Mouse (Mus musculus): ENCODE measurements at regions not wholly inside any gene's neighbourhood (a gene's known extent, or its start where the extent isn't known, plus 50 kb on each side); places are given as distances from the start of the nearest gene placed in this dataset.

GRCm38 (mm10) chr9:91130111-91130720, 232.0 kb upstream of the Zic4 start:
- ATAC-seq (ENCODE audit: insufficient number of reproducible peaks, low FRiP score, low TSS enrichment, low read depth) = no peak

GRCm38 (mm10) chr9:91131415-91132255, 230.6 kb upstream of the Zic4 start:
- Histone ChIP-seq H3K9ac (ENCODE audit: low read length) (no peak overlapping the region), H3K4me1 (ENCODE audit: control insufficient read depth, insufficient read depth, low read length) (no peaks in the 10 kb centered on the region), H3K36me3 (ENCODE audit: control insufficient read depth, insufficient read depth, low read length) (no peaks in the 10 kb centered on the region), H3K27me3 (ENCODE audit: control insufficient read depth, insufficient read depth, low read length) (no peaks in the 10 kb centered on the region), H3K4me2 (ENCODE audit: low read depth, severe bottlenecking) (no peak overlapping the region), H3K9me3 (ENCODE audit: control insufficient read depth, low read length) (no peaks in the 10 kb centered on the region), H3K4me3 (ENCODE audit: low read depth, low read length) (no peak overlapping the region), H3K27ac (replicated peaks; ENCODE audit: low read depth, low read length) (no peak overlapping the region)
- ATAC-seq (ENCODE audit: insufficient number of reproducible peaks, low FRiP score, low TSS enrichment, low read depth) (no peak), DNase-seq (ENCODE audit: low spot score) (no peak)
- 85% methylated on average over 7 of the region's 7 CpGs for WGBS

More at GRCm38 (mm10) chr9:91130111-91130720, 232.0 kb upstream of the Zic4 start:
- no peaks in the 10 kb centered on the region for H3K4me1 ChIP-seq (ENCODE audit: control insufficient read depth, insufficient read depth, low read length)
- H3K27ac ChIP-seq (replicated peaks; ENCODE audit: low read depth, low read length) = no peak overlapping the region
- WGBS = 81% methylated on average over 13 of the region's 13 CpGs
- H3K4me2 ChIP-seq (ENCODE audit: low read depth, severe bottlenecking) = no peak overlapping the region
- no peak for DNase-seq (ENCODE audit: low spot score)
- H3K9me3 ChIP-seq (ENCODE audit: control insufficient read depth, low read length) = no peaks in the 10 kb centered on the region
- no peaks in the 10 kb centered on the region for H3K36me3 ChIP-seq (ENCODE audit: control insufficient read depth, insufficient read depth, low read length)
- no peak overlapping the region for H3K4me3 ChIP-seq (ENCODE audit: low read depth, low read length)
- H3K9ac ChIP-seq (ENCODE audit: low read length) = no peak overlapping the region
- no peaks in the 10 kb centered on the region for H3K27me3 ChIP-seq (ENCODE audit: control insufficient read depth, insufficient read depth, low read length)

GRCm38 (mm10) chr9:91132531-91132930, 229.7 kb upstream of the Zic4 start:
- H3K36me3 ChIP-seq (ENCODE audit: control insufficient read depth, insufficient read depth, low read length) = no peaks in the 10 kb centered on the region
- no peak overlapping the region for H3K9ac ChIP-seq (ENCODE audit: low read length)
- H3K9me3 ChIP-seq (ENCODE audit: control insufficient read depth, low read length) = no peaks in the 10 kb centered on the region
- WGBS = 79% methylated on average over 1 of the region's 1 CpGs
- no peaks in the 10 kb centered on the region for H3K4me1 ChIP-seq (ENCODE audit: control insufficient read depth, insufficient read depth, low read length)
- H3K4me3 ChIP-seq (ENCODE audit: low read depth, low read length) = no peak overlapping the region
- ATAC-seq (ENCODE audit: insufficient number of reproducible peaks, low FRiP score, low TSS enrichment, low read depth) = no peak
- H3K4me2 ChIP-seq (ENCODE audit: low read depth, severe bottlenecking) = no peak overlapping the region
- H3K27ac ChIP-seq (replicated peaks; ENCODE audit: low read depth, low read length) = no peak overlapping the region
- DNase-seq (ENCODE audit: low spot score) = no peak
- H3K27me3 ChIP-seq (ENCODE audit: control insufficient read depth, insufficient read depth, low read length) = no peaks in the 10 kb centered on the region

GRCm38 (mm10) chr9:91133256-91133920, 228.8 kb upstream of the Zic4 start:
- no peak for ATAC-seq (ENCODE audit: insufficient number of reproducible peaks, low FRiP score, low TSS enrichment, low read depth)
- Histone ChIP-seq H3K9me3 (ENCODE audit: control insufficient read depth, low read length) (no peaks in the 10 kb centered on the region), H3K27ac (replicated peaks; ENCODE audit: low read depth, low read length) (no peak overlapping the region), H3K4me1 (ENCODE audit: control insufficient read depth, insufficient read depth, low read length) (no peaks in the 10 kb centered on the region), H3K4me2 (ENCODE audit: low read depth, severe bottlenecking) (no peak overlapping the region), H3K4me3 (ENCODE audit: low read depth, low read length) (no peak overlapping the region), H3K27me3 (ENCODE audit: control insufficient read depth, insufficient read depth, low read length) (no peaks in the 10 kb centered on the region), H3K9ac (ENCODE audit: low read length) (no peak overlapping the region), H3K36me3 (ENCODE audit: control insufficient read depth, insufficient read depth, low read length) (no peaks in the 10 kb centered on the region)
- 84% methylated on average over 3 of the region's 3 CpGs for WGBS
- no peak for DNase-seq (ENCODE audit: low spot score)

GRCm38 (mm10) chr9:91134325-91134724, 227.9 kb upstream of the Zic4 start:
- 91% methylated on average over 1 of the region's 1 CpGs for WGBS
- no peak overlapping the region for H3K4me3 ChIP-seq (ENCODE audit: low read depth, low read length)
- H3K9ac ChIP-seq (ENCODE audit: low read length) = no peak overlapping the region
- H3K9me3 ChIP-seq (ENCODE audit: control insufficient read depth, low read length) = no peaks in the 10 kb centered on the region
- DNase-seq (ENCODE audit: low spot score) (no peak), ATAC-seq (ENCODE audit: insufficient number of reproducible peaks, low FRiP score, low TSS enrichment, low read depth) (no peak)
- H3K36me3 ChIP-seq (ENCODE audit: control insufficient read depth, insufficient read depth, low read length) = no peaks in the 10 kb centered on the region
- H3K4me1 ChIP-seq (ENCODE audit: control insufficient read depth, insufficient read depth, low read length) = no peaks in the 10 kb centered on the region
- no peak overlapping the region for H3K4me2 ChIP-seq (ENCODE audit: low read depth, severe bottlenecking)
- H3K27me3 ChIP-seq (ENCODE audit: control insufficient read depth, insufficient read depth, low read length) = no peaks in the 10 kb centered on the region
- no peak overlapping the region for H3K27ac ChIP-seq (replicated peaks; ENCODE audit: low read depth, low read length)

- DNase-seq (ENCODE audit: low spot score) (no peak), ATAC-seq (ENCODE audit: insufficient number of reproducible peaks, low FRiP score, low TSS enrichment, low read depth) (no peak)
- Histone ChIP-seq H3K27me3 (ENCODE audit: control insufficient read depth, insufficient read depth, low read length) (no peaks in the 10 kb centered on the region), H3K9me3 (ENCODE audit: control insufficient read depth, low read length) (no peaks in the 10 kb centered on the region), H3K27ac (replicated peaks; ENCODE audit: low read depth, low read length) (no peak overlapping the region), H3K9ac (ENCODE audit: low read length) (no peak overlapping the region), H3K4me3 (ENCODE audit: low read depth, low read length) (no peak overlapping the region), H3K36me3 (ENCODE audit: control insufficient read depth, insufficient read depth, low read length) (no peaks in the 10 kb centered on the region), H3K4me1 (ENCODE audit: control insufficient read depth, insufficient read depth, low read length) (no peaks in the 10 kb centered on the region), H3K4me2 (ENCODE audit: low read depth, severe bottlenecking) (no peak overlapping the region)
- WGBS = 84% methylated on average over 2 of the region's 2 CpGs
These were observed 227.1 kb upstream of the Zic4 start for GRCm38 (mm10) chr9:91135107-91135506.

GRCm38 (mm10) chr9:91140651-91141050, 221.6 kb upstream of the Zic4 start:
- Histone ChIP-seq H3K36me3 (ENCODE audit: control insufficient read depth, insufficient read depth, low read length) (no peaks in the 10 kb centered on the region), H3K27me3 (ENCODE audit: control insufficient read depth, insufficient read depth, low read length) (no peaks in the 10 kb centered on the region), H3K9me3 (ENCODE audit: control insufficient read depth, low read length) (no peaks in the 10 kb centered on the region), H3K4me2 (ENCODE audit: low read depth, severe bottlenecking) (no peak overlapping the region), H3K9ac (ENCODE audit: low read length) (no peak overlapping the region), H3K4me1 (ENCODE audit: control insufficient read depth, insufficient read depth, low read length) (no peaks in the 10 kb centered on the region), H3K4me3 (ENCODE audit: low read depth, low read length) (no peak overlapping the region), H3K27ac (replicated peaks; ENCODE audit: low read depth, low read length) (no peak overlapping the region)
- no peak for DNase-seq (ENCODE audit: low spot score)
- WGBS = 33% methylated on average over 1 of the region's 1 CpGs
- ATAC-seq (ENCODE audit: insufficient number of reproducible peaks, low FRiP score, low TSS enrichment, low read depth) = no peak

GRCm38 (mm10) chr9:91151893-91152292, 210.3 kb upstream of the Zic4 start:
- ATAC-seq (ENCODE audit: insufficient number of reproducible peaks, low FRiP score, low TSS enrichment, low read depth) (no peak), DNase-seq (ENCODE audit: low spot score) (no peak)
- no peak overlapping the region for H3K4me3 ChIP-seq (ENCODE audit: low read depth, low read length)
- H3K9ac ChIP-seq (ENCODE audit: low read length) = no peak overlapping the region
- H3K9me3 ChIP-seq (ENCODE audit: control insufficient read depth, low read length) = no peaks in the 10 kb centered on the region
- no peak overlapping the region for H3K4me2 ChIP-seq (ENCODE audit: low read depth, severe bottlenecking)
- WGBS = 91% methylated on average over 11 of the region's 11 CpGs
- H3K27me3 ChIP-seq (ENCODE audit: control insufficient read depth, insufficient read depth, low read length) = no peaks in the 10 kb centered on the region
- no peaks in the 10 kb centered on the region for H3K36me3 ChIP-seq (ENCODE audit: control insufficient read depth, insufficient read depth, low read length)
- H3K4me1 ChIP-seq (ENCODE audit: control insufficient read depth, insufficient read depth, low read length) = no peaks in the 10 kb centered on the region
- H3K27ac ChIP-seq (replicated peaks; ENCODE audit: low read depth, low read length) = no peak overlapping the region

All from limb, embryonic 11.5 days (tissue).